18 mouse cellular contexts compared by ENCODE assay signal in the genomic region with DNA sequence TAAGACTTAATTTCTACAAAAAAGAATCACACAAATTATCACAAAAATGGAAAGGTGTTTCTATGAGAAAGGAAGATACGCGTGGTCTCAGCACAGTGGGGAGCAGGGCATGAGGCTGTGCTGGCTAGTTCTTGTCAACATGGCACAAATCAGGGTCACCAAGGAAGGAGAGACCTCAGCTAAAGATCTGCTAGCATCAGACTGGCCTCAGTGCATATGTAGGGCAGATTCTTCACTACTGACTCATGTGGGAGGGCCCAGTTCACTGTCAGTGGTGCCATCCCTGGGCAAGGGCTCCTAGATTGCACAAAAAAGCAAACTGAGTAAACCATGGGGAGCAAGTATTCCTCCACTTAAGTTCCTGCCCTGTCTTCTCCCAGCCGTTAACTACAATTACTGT.
"Had no signal": no experiment of that assay in that cellular context is flagged by ENCODE, and none has a peak within 500 bp of the region (broad histone marks: within the 10 kb centered on the region; RNA-seq: fewer than 3 reads in every experiment).

No protein-coding gene starts in this region.

- H3K9me3 ChIP-seq: limb, embryonic 12.5 days; limb, embryonic 15.5 days; midbrain, embryonic 12.5 days; midbrain, embryonic 15.5 days; neural tube, embryonic 13.5 days had no signal

- H3K27me3 ChIP-seq: limb, embryonic 12.5 days; limb, embryonic 15.5 days; midbrain, embryonic 12.5 days; midbrain, embryonic 15.5 days; neural tube, embryonic 13.5 days had no signal

- H3K9ac ChIP-seq: limb, embryonic 12.5 days; limb, embryonic 15.5 days; liver, embryonic 14.5 days; liver, postnatal 0 days; lung, embryonic 14.5 days; midbrain, embryonic 12.5 days; midbrain, embryonic 15.5 days; neural tube, embryonic 13.5 days had no signal

- H3K4me3 ChIP-seq: limb, embryonic 12.5 days; limb, embryonic 15.5 days; midbrain, embryonic 12.5 days; midbrain, embryonic 15.5 days; myocyte; neural tube, embryonic 13.5 days had no signal

- H3K36me3 ChIP-seq: limb, embryonic 12.5 days; limb, embryonic 15.5 days; midbrain, embryonic 12.5 days; midbrain, embryonic 15.5 days; neural tube, embryonic 13.5 days had no signal

- H3K4me2 ChIP-seq: limb, embryonic 12.5 days; limb, embryonic 15.5 days; liver, embryonic 11.5 days; lung, embryonic 14.5 days; midbrain, embryonic 12.5 days; midbrain, embryonic 15.5 days; neural tube, embryonic 13.5 days had no signal

- H3K4me1 ChIP-seq: limb, embryonic 12.5 days; limb, embryonic 15.5 days; midbrain, embryonic 12.5 days; midbrain, embryonic 15.5 days; neural tube, embryonic 13.5 days had no signal

- ATAC-seq: liver, postnatal 0 days; lung, postnatal 0 days; midbrain, embryonic 15.5 days had no signal

- H3K27ac ChIP-seq: limb, embryonic 12.5 days; limb, embryonic 15.5 days; liver, embryonic 14.5 days; macrophage; midbrain, embryonic 12.5 days; midbrain, embryonic 15.5 days; neural tube, embryonic 13.5 days had no signal

- DNase-seq: kidney, adult 9 months; kidney, postnatal 14 days; kidney, postnatal 4 days; left cerebral cortex, postnatal 4 days; liver, postnatal 0 days; lung, embryonic 14.5 days; thymus, adult 18-20 months; thymus, postnatal 36 days had no signal
